Mouse (Mus musculus) cerebellum, adult 2 months (tissue): ENCODE measurements around the gene Ndufaf2.

Experiments used
- CTCF ChIP-seq: fragments of 200-500 bp; IDR thresholded peaks from 2 replicates; pipeline ENCODE4 v1.5.1; 2011; ENCODE audit warnings: low read depth, mild to moderate bottlenecking, control low read depth, low read length, moderate library complexity, borderline replicate concordance; ENCODE audit not compliant: insufficient read depth
- POLR2A ChIP-seq: fragments of 200-500 bp; IDR thresholded peaks from 2 replicates; pipeline ENCODE4 v1.6.1; 2011; ENCODE audit warnings: low read length, control low read depth, borderline replicate concordance; ENCODE audit not compliant: insufficient read depth

GRCm38 (mm10) chr13:107971868-107972267 is 186.6 kb downstream of the Ndufaf2 start:
- no peak for TF ChIP-seq CTCF
- TF ChIP-seq POLR2A, result no peak
